Mouse (Mus musculus) gastrocnemius, postnatal 4 days (tissue): Measurements from ENCODE around the gene Gm45713. TPM values are rescaled to one million over a fixed set of nuclear protein-coding genes. Genes with fewer than 3 reads are reported as not detected.
"Not testable (repeated sequence)": the region's sequence is repeated elsewhere in the genome, so short reads cannot be mapped to it uniquely, and the experiment has no call there.

Experiments
- DNase-seq, 2 experiments: peaks; one replicate each; pipeline ENCODE4 v3.0.0; 2021 to 2022; ENCODE audit warnings: low spot score in 2 of 2, mixed read lengths in 2 of 2
- total RNA-seq, 2 experiments: library from RNA; stranded (reverse); gene quantifications; 2 replicates each; pipeline ENCODE4 v1.2.3; 2021

Gm45713 gene
- total RNA-seq, 2 experiments from 2014 or later = 0.34 TPM; not detected in 1

DNA sequence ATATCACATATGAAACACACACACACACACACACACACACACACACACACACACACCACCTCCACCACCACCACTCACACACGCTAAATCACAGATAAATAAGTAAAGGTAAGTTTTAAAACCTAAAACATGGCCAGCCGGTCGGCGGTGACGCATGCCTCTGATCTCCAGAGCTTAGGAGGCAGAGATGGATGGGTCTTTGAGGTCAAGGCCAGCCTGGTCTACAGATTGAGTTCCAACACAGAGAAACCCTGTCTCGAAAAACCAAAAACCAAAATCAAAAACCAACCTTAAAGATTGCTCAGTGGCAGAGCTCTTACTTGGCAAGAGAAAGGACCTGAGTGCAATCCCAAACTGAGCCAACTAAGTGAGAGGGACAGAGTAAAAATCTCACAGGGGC, 36.0 kb downstream of the Gm45713 start:
- DNase-seq = no peak

GRCm38 (mm10) chr7:45098541-45099240, 37.3 kb downstream of the Gm45713 start:
- DNase-seq = no peak

- DNase-seq = no peak
Measured at GRCm38 (mm10) chr7:45097479-45097878, 38.6 kb downstream of the Gm45713 start.

- not testable (repeated sequence) for DNase-seq
Measured at GRCm38 (mm10) chr7:45095965-45096364, 40.1 kb downstream of the Gm45713 start.

DNA sequence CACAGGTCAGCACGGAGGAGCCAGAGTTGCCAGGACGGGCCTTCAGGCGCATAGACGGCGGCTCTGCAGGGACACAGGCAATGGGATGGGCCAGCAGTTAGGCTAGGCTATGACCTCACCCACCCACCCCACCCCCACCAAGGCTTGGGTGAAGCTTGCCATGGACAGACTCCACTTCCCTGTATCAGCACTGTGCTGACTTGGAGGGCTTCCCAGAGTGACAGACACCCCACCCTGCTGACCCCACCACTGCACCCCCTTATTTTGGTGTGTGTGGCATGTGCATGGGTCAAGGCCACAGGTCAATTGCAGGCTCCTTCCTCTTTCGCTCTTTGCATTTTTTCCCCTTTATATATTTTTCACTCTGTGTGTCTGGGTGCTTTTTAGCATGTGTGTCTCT, 40.7 kb downstream of the Gm45713 start:
- DNase-seq = no peak

DNA sequence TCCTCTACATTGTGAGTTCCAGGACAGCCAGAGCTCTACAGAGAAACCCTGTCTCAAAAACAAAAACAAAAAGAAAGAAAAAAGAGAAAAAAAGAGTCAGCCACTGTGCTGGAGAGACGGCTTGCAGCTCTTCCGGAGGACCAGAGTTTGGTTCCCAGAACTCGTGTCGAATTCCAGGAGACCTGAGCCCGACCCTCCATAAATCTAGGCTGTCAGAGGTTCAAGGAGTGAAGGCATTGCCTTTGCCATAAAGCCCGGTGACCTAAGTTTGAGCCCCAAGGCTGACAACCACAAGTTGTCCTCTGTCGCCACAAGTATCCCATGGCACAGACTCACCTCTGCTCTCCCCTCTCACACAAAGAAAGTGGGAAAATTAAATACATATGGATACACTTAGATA, 41.9 kb downstream of the Gm45713 start:
- no peak for DNase-seq

DNA sequence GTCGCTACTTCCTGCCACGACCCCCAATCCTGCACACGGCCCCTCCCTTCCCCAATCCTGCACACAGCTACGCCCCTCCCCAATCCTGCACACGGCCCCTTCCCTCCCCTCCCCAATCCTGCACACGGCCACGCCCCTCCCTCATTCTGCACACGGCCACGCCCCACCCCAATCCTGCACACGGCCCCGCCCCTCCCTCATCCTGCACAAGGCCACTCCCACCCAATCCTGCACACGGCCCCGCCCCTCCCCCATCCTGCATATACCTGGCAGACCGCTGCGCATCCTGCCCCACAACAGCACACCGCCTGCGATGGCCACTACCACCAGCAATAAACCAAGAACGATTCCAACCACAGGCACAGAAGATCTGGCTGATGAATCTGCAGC, 42.5 kb downstream of the Gm45713 start:
- no peak for DNase-seq

DNA sequence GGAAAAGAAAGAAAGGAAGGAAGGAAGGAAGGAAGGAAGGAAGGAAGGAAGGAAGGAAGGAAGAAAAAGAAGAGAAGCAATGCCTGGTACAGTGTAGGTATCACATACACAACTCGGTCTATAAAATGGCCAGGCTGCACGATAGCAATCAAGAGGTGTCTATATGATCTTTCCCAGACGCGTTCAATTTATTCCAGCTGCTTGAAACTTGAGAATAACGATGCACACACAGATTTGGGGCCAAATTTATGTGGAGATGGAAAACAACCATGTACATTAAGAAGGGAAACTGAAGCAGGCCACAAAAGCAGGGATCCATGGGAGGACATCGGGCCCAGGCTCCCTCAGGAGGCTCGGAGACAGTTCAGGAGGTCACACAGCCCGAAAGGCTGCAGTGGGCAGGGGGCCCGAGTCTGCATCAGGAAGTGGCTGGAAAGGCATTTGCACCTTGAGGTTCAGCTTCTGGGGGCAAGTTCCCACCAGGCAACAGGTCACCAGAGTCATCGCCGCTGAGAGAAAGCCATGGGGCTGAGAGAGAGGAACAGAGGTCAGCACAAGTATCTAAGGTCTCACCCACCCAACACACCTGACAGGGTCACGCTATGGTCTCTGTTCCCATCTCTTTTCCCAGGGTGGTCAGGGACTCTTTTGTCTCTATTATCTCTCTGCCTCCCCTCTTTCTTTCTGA, 43.1 kb downstream of the Gm45713 start:
- DNase-seq = no peak

- DNase-seq = peak; percentile 87 to 94
Measured at GRCm38 (mm10) chr7:45092048-45092447, 44.0 kb downstream of the Gm45713 start, which contains the start of gene Rcn3. Gene Rcn3, minus strand, starts transcription at chr7:45092221.

DNA sequence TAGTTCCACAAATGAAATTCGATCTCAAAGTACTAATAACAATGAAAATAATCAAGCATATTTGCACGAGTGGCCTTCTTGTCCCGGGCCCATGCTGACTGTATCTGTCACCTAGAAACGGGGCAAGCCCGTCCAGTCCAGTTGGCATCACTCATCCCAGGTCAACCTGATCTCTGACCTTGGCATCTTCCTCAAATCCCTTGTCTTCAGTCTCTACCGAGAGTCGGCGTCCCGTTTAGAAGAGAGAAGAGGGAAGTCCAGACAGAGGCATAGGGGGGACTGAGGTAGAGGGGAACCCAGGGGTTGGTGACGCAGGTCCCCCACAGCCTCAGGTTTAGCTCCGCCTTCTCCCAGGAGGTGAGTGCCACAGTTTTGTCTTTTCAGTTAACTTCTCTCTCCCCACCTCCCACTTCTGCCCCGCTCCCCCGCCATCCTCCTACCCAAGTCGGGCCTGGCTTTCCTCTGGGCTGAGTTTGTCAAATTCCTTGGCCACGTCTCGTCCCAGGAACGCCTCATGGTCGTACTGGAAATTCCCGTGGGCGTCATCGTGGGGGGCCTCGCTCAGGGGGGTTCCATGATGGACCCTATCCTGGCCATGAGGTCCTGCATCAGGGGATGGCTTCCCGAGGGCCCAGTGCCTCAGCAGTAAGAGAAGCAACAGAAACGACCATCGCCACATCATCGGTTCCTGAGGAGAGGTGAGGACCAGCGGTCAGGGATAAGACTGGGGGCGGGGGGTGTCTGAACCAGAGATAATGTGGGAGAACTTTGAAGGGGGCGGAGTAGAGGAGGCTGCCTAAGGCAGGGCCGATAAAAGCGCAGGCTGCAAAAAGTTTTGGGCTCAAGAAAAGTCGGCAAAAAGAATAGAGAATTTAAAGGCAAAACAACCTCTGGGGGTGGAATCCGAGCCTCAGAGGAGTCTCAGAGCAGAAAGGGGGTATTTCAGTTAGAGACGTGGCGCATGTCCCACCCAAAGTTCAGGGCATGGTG, 44.7 kb downstream of the Gm45713 start:
- peak in 1 of 2 experiments; percentile 55 for DNase-seq

GRCm38 (mm10) chr7:45090251-45090977, 45.6 kb downstream of the Gm45713 start:
- DNase-seq = no peak

DNA sequence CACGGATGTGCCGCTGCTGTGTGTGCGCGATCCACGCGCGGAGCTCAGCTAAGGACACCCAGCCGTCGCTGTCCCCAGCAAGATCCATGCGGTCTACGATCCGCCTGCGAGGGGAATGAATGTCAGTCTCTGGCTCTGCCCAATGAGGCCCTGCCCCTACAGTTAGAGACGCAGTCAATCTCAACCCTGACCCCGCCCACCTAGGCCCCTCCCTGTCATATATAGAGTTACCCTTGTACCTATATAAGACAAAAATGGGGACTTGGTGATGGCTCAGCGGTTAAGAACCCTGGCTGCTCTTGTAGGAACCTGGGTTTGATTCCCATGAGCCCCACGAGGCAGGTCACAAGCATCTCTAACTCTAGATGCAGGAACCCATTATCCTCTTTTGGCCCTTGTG, 47.4 kb downstream of the Gm45713 start:
- no peak for DNase-seq

GRCm38 (mm10) chr7:45086084-45086483, 49.9 kb downstream of the Gm45713 start:
- no peak for DNase-seq

GRCm38 (mm10) chr7:45083300-45083890, 52.6 kb downstream of the Gm45713 start:
- no peak for DNase-seq

GRCm38 (mm10) chr7:45082401-45083299, 53.4 kb downstream of the Gm45713 start:
- DNase-seq = peak in 1 of 2 experiments; percentile 48

DNA sequence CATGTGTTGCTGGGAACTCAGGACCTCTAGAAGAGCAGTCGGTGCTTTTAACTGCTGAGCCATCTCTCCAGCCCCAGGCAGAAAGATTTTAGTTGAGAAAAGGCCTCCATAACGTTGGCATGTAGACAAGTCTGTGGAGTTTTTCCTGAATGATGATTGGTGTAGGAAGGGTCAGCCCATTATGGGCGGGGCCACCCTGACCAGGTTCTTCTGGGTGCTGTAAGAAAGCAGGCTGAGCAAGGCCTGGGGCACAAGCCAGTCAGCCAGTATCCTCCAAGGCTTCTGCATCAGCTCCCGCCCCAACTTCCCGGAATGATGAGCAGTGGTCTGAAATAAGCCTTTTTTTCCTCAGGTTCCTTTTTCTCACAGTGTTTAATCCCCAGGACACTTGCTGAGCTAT, 55.0 kb downstream of the Gm45713 start:
- DNase-seq = no peak

DNA sequence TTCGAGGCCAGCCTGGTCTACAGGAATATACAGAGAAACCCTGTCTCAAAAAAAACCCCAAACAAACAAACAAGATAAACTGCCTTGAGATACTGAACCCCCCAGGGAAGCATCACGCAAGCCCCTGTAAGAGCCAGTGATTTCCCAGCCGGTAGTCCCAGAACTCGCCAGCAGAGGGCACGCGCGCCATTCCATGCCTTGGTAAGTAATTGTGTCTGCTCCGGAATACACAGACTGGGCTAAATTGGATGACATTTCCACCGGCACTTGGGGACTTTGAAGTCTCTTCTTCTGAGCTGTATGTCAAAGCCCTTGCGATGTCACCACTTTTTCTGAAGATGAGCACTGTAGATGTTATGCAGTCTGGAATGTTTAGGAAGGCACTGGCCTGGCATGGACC, 56.2 kb downstream of the Gm45713 start:
- peak; percentile 84 to 89 for DNase-seq

DNA sequence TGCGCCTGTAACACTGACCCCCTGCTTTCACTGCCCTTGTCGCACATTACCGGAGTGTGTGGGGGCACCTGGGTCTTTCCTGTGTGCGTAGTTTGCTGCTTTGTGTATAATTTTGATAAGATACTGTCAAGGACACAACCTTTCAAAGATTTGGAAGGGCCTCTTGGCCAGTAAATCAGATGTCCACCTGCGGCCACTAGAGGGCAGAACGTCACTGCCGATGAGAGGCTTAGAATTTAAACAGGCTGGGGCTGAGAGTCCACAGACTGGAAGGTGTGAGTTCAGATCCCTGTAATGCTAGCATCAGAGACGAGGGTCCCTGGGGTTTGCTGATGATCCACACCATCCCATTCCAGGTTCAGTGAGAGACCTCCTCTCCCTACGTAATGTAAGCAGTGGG, 57.5 kb downstream of the Gm45713 start:
- DNase-seq = peak in 1 of 2 experiments; percentile 79

DNA sequence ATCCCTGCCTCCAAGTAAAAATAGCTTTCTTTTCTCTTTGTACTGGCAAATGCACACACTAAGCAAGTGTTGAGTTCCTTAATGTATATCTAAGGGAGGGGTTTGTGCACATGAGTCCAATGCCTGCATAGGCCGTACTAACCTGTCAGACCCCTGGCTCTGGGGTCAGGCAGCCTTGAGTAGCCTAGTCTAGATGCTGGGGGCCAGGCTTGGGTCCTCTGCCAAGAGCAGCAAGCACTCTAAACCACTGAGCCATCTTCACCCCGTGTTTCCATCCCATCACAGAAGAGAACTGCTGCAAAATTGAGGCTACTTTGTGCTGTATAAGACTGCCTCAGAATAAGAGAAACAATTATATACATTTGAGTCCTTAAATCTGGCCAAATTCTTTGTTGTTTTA, 58.2 kb downstream of the Gm45713 start:
- no peak for DNase-seq
